Mouse (Mus musculus) kidney, postnatal 25 days (tissue): ENCODE measurements around the gene Stx18.
A peak's percentile ranks its signal among the peaks of the same experiment; 100 is the strongest.

ENCODE experiments used
- DNase-seq, 2 experiments: peaks; one replicate each; pipeline ENCODE4 v3.0.0; 2021; ENCODE audit warnings: mixed read lengths in 2 of 2

Gene Stx18

GRCm38 (mm10) chr5:38080472-38080871, 41.9 kb downstream of the Stx18 start:
- DNase-seq = no peak

DNA sequence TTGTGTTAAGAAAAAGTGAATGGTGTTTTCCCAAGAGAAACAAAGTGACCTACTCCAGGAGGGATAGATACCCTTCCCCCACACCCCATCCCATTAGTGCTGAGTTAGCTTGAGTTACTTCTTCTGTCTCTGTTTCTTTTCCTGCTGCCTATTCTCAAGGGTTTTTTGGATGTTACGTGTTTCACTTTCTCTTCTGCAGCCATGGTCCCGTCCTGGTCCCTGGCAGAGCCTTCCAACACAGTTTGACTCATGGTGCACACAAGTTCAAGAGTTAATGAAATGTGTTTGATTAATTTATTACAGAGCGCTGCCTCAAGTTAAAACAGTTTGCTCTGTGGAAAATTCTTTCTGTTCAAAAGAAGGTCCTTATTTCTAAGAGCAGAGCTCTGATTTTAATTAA, 44.0 kb downstream of the Stx18 start:
- peak in 1 of 2 experiments; percentile 21 for DNase-seq

- DNase-seq = no peak
Observed at GRCm38 (mm10) chr5:38083362-38083761, 44.8 kb downstream of the Stx18 start.

- no peak for DNase-seq
Observed at GRCm38 (mm10) chr5:38084616-38085015, 46.1 kb downstream of the Stx18 start.

DNA sequence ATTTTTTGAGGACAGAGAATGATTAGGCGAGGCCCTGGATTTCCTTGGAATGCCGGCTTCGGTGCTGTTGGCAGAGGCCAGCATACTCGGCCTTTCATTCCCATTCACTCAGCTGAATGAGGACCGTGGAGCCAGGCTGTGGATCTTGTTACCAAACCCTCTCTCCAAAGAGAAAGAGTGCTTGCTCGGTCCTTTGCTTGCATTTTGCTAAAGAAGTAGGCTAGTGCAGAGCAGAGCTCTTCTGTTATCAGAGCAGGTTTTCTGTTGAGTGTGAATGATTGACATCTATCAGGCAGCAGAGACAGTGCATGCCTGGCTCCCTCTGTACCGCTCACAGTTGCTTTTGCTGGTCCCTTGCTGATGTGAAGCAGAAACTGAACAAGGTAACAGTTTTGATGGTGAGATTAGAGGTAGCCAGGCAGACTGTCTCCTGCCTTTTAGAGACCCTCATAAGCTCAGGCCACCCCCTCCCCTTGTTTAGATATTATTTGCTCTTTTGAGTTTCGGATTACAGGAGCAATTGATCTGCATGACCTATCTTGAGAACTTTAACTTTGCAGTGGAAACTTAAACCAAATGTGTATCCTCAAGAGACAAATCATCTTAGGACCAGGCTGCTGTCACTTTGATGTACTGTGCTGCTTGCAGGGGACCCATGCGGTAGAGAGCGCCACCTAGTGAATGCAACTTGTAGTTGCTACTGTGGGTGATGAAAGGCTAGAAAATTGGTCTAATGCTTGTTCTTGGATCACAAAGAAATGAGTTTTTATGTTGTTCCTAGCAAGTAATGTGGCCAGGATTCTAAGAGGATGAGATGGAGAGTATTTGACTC, 47.2 kb downstream of the Stx18 start:
- DNase-seq = peak in 1 of 2 experiments; percentile 65

DNA sequence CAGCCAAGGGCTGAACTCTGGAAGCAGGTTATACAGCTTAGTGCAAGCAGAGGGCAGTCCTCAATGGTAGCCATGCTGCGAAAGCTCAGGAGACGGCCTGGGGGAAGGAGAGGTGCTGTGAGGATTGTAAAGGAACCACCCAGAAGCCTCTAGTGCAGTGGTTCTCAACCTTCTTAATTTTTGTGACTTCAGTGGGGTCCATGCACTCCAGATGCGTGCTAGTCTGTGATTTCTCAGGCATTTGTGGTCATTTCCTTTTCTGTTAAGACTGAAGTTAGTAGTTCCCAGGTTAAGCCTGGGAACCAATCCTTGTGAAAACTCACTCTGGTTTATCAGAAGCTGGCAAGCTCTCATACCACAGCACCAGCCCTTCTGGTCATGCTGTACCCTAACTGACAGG, 51.6 kb downstream of the Stx18 start:
- DNase-seq = no peak

DNA sequence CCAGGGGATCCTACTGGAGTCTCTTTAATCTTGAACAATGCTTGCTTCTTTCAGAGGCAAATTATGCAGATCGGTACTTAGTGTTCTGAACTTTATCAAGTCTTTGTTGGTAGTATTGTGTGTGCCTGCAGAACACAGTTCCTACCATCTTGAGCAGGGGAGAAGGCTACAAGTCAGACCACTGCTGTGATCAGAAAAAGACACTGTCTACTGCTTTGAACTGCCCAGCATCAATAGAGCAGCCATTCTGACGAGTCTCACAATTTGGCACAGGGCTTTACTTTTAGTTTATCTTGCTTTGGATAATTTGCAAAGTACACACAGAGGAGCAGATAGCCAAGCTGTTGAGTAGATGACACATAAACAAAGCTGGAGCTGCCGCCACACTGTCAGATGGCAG, 52.0 kb downstream of the Stx18 start:
- no peak for DNase-seq

DNA sequence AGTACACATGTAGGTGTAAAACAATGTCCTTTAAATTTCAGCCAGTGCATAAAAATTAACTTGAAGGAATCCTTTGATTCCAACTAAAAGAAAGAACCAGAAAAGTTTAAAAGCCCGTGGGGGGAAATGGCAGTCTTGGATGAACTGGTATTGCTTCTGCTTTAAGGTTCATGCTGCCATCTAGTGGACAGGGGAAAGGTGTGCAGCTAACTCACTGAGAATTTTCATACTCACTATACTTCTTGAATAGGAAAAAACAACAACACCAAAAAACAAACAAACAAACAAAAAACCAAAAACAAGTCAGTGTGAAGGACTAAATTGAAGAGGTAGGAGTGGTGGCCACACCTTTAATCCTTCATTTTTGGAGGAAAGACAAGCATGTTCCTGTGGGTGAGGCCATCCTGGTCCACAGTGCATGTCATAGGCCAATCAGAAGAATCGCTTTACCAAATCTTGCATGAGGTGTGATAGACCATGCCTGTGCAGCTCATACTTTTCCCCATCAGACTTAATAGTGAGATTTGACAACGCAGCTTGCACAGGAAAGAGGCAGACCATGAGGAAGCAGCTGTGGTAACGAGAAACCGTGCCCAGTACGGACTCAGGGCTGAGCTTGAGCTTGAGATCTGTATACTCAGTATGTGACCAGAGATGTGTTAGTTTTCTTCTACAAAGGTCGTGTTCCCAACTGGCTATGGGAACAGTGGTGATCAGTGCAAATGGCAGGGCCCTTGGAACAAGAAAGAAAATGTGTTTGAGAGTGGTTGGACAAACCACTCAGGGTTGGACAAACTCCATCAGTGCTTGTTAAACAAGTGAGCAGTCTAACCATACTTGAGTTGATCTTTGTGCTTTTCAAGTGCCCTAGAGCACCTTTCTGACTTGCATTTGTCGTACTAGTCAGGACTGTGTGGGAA, 52.8 kb downstream of the Stx18 start:
- DNase-seq = peak in 1 of 2 experiments; percentile 43

DNA sequence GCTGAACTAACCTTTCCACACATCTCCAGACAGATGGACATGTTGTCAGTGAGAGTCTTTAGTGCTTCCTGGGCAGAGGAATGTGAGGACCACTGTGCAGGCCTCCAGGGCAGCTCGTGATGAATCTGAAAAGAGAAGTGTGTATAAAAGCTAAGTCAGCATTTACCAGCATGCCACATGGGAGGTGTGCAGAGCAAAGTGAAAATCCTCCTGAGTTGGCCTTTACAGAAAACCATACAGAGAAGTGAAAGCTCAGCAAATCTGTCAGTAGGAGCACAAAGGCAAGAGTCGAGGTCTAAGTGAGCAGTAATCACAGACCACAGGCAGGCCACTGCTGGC, 53.4 kb downstream of the Stx18 start:
- no peak for DNase-seq

GRCm38 (mm10) chr5:38094331-38094730, 55.8 kb downstream of the Stx18 start:
- no peak for DNase-seq

DNA sequence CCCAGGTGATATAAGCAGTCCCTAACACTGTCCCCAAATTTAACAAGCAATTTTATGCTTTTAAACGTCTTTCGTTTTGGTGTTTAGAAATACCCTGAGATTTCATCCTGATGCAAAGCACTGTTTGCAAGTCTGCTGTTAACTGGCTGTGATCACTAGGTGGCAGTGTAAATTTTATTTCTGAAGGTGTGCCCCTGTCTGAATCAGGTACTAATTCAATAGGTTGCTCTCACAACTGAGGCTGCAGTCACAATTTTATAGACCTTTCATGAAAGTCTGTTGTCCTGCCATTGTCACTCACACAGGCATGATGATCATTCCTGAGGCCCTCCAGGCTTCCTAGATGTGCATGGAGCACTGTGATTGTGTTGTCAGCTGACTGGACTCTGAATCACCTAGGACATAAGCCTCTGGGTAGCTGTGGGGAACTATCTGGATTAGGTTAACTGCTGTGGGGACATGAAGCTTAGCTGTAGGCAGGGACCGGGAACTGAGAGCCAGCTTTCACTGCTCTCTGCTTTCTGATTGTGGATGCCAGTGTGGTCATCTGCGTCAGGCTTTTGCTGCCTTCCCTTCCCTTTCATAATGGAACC, 59.1 kb downstream of the Stx18 start:
- no peak for DNase-seq

- DNase-seq = no peak
Observed at GRCm38 (mm10) chr5:38099139-38099676, 60.7 kb downstream of the Stx18 start.

- no peak for DNase-seq
Observed at GRCm38 (mm10) chr5:38102945-38103344, 64.4 kb downstream of the Stx18 start.

DNA sequence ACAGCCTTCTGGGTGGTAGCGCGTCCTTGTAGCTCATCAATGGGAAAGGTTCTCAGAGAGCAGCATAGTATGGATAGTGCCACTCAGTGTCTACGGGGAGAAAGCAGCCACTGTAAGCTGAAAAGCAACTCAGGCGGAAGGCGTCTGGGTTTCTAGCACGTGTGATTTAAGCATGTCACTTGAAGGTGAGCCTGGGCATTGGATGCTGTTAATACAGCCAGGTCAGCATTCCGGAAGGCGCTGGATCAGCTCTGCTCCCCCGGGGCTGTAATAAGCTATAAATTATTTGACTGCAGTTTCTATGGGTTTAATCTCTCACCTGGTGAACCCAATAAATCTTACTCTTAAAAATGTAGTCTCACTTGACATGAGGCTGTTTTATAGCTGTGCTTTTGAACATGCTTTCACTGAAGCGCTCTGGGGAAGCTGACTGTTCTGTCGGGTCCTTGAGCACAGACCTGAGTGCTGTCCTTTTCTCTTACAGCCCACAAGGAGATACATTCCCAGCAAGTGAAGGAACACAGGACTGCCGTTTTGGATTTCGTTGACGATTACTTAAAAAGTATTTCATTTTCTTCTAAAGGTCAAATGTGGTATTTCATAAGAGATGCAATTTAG, 67.6 kb downstream of the Stx18 start:
- no peak for DNase-seq

GRCm38 (mm10) chr5:38106807-38107206, 68.3 kb downstream of the Stx18 start:
- DNase-seq = no peak

GRCm38 (mm10) chr5:38114526-38114925, 76.0 kb downstream of the Stx18 start:
- DNase-seq = peak in 1 of 2 experiments; percentile 40

DNA sequence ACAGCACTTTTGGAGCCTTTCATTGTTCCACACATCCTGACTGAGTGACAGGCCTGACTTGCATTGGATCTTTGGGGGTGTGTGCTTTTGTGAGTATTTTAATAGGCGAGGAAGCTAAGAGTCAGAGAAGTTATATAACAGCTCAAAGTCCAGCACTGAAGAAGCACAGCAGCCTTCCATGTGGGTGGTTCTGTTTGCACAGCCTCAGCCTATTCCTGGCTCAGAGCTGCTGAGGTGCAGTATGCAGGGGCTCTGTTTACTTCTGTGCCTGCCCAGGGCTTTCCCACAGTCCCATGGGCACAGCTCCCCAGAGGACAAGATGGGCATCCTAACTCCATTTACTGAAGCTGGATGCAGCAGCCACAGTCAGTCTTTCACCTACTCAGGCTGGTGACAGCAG, 78.5 kb downstream of the Stx18 start:
- DNase-seq = peak; percentile 38 to 79

GRCm38 (mm10) chr5:38119268-38119667, 80.7 kb downstream of the Stx18 start:
- DNase-seq = no peak

GRCm38 (mm10) chr5:38121699-38122098, 83.2 kb downstream of the Stx18 start:
- DNase-seq = no peak

DNA sequence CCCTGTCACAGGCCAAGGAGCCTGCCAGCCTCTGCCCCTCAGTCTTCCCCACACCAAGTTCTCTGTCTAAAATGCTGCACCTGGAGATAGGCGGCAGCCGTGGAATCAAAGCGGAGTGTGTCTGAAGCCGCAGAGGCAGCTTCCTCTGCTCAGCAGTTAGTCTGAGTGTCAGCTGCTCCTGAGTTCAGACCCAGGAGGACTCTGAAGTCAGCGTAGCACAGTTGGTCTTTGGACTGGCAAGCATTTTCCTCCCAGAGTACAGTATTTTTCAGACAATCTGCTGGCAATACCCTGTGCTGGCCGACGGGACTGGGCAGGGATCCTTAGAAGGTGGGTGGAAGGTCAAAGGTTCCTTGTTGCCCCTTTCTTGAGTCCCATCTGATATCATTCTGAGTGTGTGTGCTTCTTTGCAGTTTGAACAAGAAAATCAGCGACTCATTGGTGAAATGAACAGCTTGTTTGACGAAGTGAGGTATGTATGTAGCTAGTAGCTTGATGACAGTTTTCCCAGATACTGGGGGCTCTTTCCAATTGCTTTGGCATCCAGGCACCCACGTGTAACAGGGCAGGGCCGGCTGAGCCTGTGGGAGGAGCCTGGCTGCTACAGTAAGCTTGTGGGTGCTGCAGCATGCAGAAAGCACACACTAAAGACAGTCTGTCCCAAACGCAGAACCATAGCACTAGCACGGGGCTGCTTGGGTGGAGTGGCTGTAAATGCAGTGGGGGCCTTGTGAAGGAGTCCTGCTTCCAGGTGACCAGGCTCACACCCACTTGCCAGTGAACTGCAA, 88.2 kb downstream of the Stx18 start:
- peak; percentile 39 to 78 for DNase-seq

DNA sequence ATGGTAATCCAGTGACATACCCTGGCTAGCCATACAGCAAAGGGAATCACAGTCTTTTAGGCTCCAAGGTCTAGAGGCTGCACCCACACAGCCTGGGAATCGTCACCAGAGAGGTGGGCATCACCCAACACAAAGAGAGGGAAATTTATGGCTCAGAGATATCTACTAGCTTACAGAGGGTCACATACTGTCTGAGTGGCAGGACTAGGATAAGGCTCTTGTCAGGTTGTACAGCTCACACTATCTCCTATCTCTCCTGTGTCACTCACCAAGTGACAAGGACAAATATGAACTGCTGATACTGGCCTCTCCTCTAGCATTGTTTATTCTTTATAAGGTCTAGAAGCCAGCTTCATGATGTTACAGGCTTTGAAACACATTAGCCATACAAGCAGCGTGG, 90.8 kb downstream of the Stx18 start:
- no peak for DNase-seq

GRCm38 (mm10) chr5:38136247-38136646, 97.7 kb downstream of the Stx18 start:
- DNase-seq = peak; percentile 65 to 85
